Mouse (Mus musculus) G1E (cell line): Measurements from ENCODE around the gene Fgfr2.

ENCODE experiments used
- CTCF ChIP-seq: IDR thresholded peaks from 2 replicates; pipeline ENCODE4 v1.5.1; 2012; ENCODE audit warnings: low read depth, low read length, inconsistent platforms, mixed read lengths
- GATA1 ChIP-seq: IDR thresholded peaks from 2 replicates; pipeline ENCODE4 v1.6.1; 2012; ENCODE audit warnings: borderline replicate concordance, low read length, inconsistent platforms, mixed read lengths
- GATA2 ChIP-seq: IDR thresholded peaks from 2 replicates; pipeline ENCODE4 v1.6.1; 2012; ENCODE audit warnings: low read depth, low read length, inconsistent platforms, borderline replicate concordance
- POLR2AphosphoS5 ChIP-seq: IDR thresholded peaks from 2 replicates; pipeline ENCODE4 v1.6.1; 2012; ENCODE audit warnings: low read depth, low read length, inconsistent platforms; ENCODE audit not compliant: insufficient replicate concordance
- TAL1 ChIP-seq: conservative IDR thresholded peaks from 2 replicates; pipeline ENCODE4 v1.6.1; 2012; ENCODE audit warnings: low read depth, low read length, inconsistent platforms, mixed read lengths

- TF ChIP-seq CTCF (no peak), GATA1 (no peak), GATA2 (no peak), TAL1 (no peak), POLR2AphosphoS5 (no peak)
These were observed 2545.7 kb downstream of the Fgfr2 start, which contains the start of gene Tacc2 for GRCm38 (mm10) chr7:130577388-130578003.
